Mouse (Mus musculus): ENCODE measurements around the gene Rgp1. TPM values are rescaled to one million over a fixed set of nuclear protein-coding genes. Genes with fewer than 3 reads are reported as not detected.

Rgp1 gene
- total and polyA plus RNA-seq, 3 experiments, result 17.1 to 47.6 TPM; not detected in 1

GRCm38 (mm10) chr4:43530581-43530980 lies 47.9 kb upstream of the Rgp1 start (continued):
- TF ChIP-seq BHLHE40 (IDR thresholded peaks at IDR 0.05; ENCODE audit: borderline replicate concordance, low read depth, low read length) (no peak), NRF1 (IDR thresholded peaks at IDR 0.05; ENCODE audit: insufficient read depth, low read depth, low read length, poor library complexity, severe bottlenecking) (no peak)

GRCm38 (mm10) chr4:43533270-43533669 lies 45.2 kb upstream of the Rgp1 start:
- TF ChIP-seq ETS1 (IDR thresholded peaks at IDR 0.05; ENCODE audit: low read depth, low read length), result no peak
- no peak for TF ChIP-seq RCOR1 (IDR thresholded peaks at IDR 0.05; ENCODE audit: low read depth, low read length)
- no peak for TF ChIP-seq JUND (IDR thresholded peaks at IDR 0.05; ENCODE audit: low read depth, low read length)
- no peak for TF ChIP-seq TCF12 (IDR thresholded peaks at IDR 0.05; ENCODE audit: low read depth, low read length)
- TF ChIP-seq E2F4 (IDR thresholded peaks at IDR 0.05; ENCODE audit: borderline replicate concordance, low read depth, low read length), result no peak
- TF ChIP-seq MYC (IDR thresholded peaks at IDR 0.05; ENCODE audit: low read depth, low read length), result no peak
- no peak for TF ChIP-seq USF1 (IDR thresholded peaks at IDR 0.05; ENCODE audit: low read depth, low read length)
- no peak for TF ChIP-seq MAZ (IDR thresholded peaks at IDR 0.05; ENCODE audit: low read depth, low read length)
- no peak for TF ChIP-seq ZC3H11A (IDR thresholded peaks at IDR 0.05; ENCODE audit: low read depth, low read length)
- TF ChIP-seq ELF1 (IDR thresholded peaks at IDR 0.05; ENCODE audit: low read depth, low read length), result no peak
- TF ChIP-seq MYB (IDR thresholded peaks at IDR 0.05; ENCODE audit: low read depth, low read length), result no peak
- TF ChIP-seq MEF2A (IDR thresholded peaks at IDR 0.05; ENCODE audit: extremely low read depth, insufficient replicate concordance, low read depth, low read length, poor library complexity, severe bottlenecking), result no peak
- no peak overlapping the region for H3K9ac ChIP-seq (ENCODE audit: control insufficient read depth, low read depth, low read length, poor library complexity, severe bottlenecking)
- H3K79me2 ChIP-seq (ENCODE audit: control insufficient read depth, insufficient read depth, low read length, poor library complexity), result no peaks in the 10 kb centered on the region
- H3K4me3 ChIP-seq (ENCODE audit: control insufficient read depth in 1 of 2, insufficient read depth in 1 of 2, low read depth in 2 of 2, low read length in 2 of 2), result no peak overlapping the region
- H3K27me3 ChIP-seq (ENCODE audit: control insufficient read depth in 1 of 2, insufficient read depth in 2 of 2, low read length in 2 of 2), result no peaks in the 10 kb centered on the region
- no peaks in the 10 kb centered on the region for H3K9me3 ChIP-seq (replicated peaks; ENCODE audit: insufficient read depth, low read length)
- no peak for DNase-seq (ENCODE audit: low read depth, low spot score)
- no peak overlapping the region for H3K27ac ChIP-seq (ENCODE audit: control insufficient read depth, low read depth, low read length)
- H3K36me3 ChIP-seq (ENCODE audit: control insufficient read depth in 1 of 2, insufficient read depth in 2 of 2, low read length in 2 of 2), result peaks cover 2 to 8% of the 10 kb centered on the region in 2 experiments; a peak in 3 of 4 replicates
- peaks cover 0 to 8% of the 10 kb centered on the region in 2 experiments; a peak in 2 of 4 replicates for H3K4me1 ChIP-seq (ENCODE audit: control insufficient read depth in 1 of 2, insufficient read depth in 2 of 2, low read length in 2 of 2)

- TF ChIP-seq RAD21 (IDR thresholded peaks at IDR 0.05; ENCODE audit: low read depth, low read length) (no peak), KAT2A (conservative IDR thresholded peaks at IDR 0.05; ENCODE audit: low read depth, low read length) (no peak), SIN3A (IDR thresholded peaks at IDR 0.05; ENCODE audit: low read length) (no peak), ZMIZ1 (IDR thresholded peaks at IDR 0.05; ENCODE audit: low read depth, low read length) (no peak), ELF1 (IDR thresholded peaks at IDR 0.05; ENCODE audit: low read depth, low read length) (no peak), MAFK (IDR thresholded peaks at IDR 0.05; ENCODE audit: borderline replicate concordance, low read depth, low read length) (no peak), NRF1 (IDR thresholded peaks at IDR 0.05; ENCODE audit: insufficient read depth, low read depth, low read length, poor library complexity, severe bottlenecking) (no peak), UBTF (IDR thresholded peaks at IDR 0.05; ENCODE audit: borderline replicate concordance, insufficient read depth, low read depth, low read length) (no peak), E2F4 (IDR thresholded peaks at IDR 0.05; ENCODE audit: borderline replicate concordance, low read depth, low read length) (no peak), MAX (IDR thresholded peaks at IDR 0.05; ENCODE audit: low read length) (no peak), CTCF (IDR thresholded peaks at IDR 0.05 in 2 of 3, conservative IDR thresholded peaks at IDR 0.05 in 1 of 3; ENCODE audit: control insufficient read depth in 1 of 3, insufficient read depth in 1 of 3, low read depth in 2 of 3, low read length in 3 of 3, poor library complexity in 1 of 3, severe bottlenecking in 1 of 3) (no peak), CHD2 (IDR thresholded peaks at IDR 0.05; ENCODE audit: low read length) (no peak), TAL1 (IDR thresholded peaks at IDR 0.05; ENCODE audit: low read length) (no peak), MYB (IDR thresholded peaks at IDR 0.05; ENCODE audit: low read depth, low read length) (no peak), TBP (IDR thresholded peaks at IDR 0.05; ENCODE audit: low read depth, low read length) (no peak), HCFC1 (IDR thresholded peaks at IDR 0.05; ENCODE audit: low read depth, low read length) (no peak)
- H3K27ac ChIP-seq (ENCODE audit: control insufficient read depth, low read depth, low read length), result no peak overlapping the region
- peaks cover 0 to 6% of the 10 kb centered on the region in 2 experiments; a peak in 2 of 4 replicates for H3K36me3 ChIP-seq (ENCODE audit: control insufficient read depth in 1 of 2, insufficient read depth in 2 of 2, low read length in 2 of 2)
- H3K9ac ChIP-seq (ENCODE audit: control insufficient read depth, low read depth, low read length, poor library complexity, severe bottlenecking), result no peak overlapping the region
- H3K4me3 ChIP-seq (ENCODE audit: control insufficient read depth in 1 of 2, insufficient read depth in 1 of 2, low read depth in 2 of 2, low read length in 2 of 2), result no peak overlapping the region
- H3K27me3 ChIP-seq (ENCODE audit: control insufficient read depth in 1 of 2, insufficient read depth in 2 of 2, low read length in 2 of 2), result no peaks in the 10 kb centered on the region
- DNase-seq (ENCODE audit: low read depth, low spot score), result no peak
- H3K9me3 ChIP-seq (replicated peaks; ENCODE audit: insufficient read depth, low read length), result no peaks in the 10 kb centered on the region
- H3K4me1 ChIP-seq (ENCODE audit: control insufficient read depth in 1 of 2, insufficient read depth in 2 of 2, low read length in 2 of 2), result no peaks in the 10 kb centered on the region; a peak in 1 of 4 replicates
- no peaks in the 10 kb centered on the region for H3K79me2 ChIP-seq (ENCODE audit: control insufficient read depth, insufficient read depth, low read length, poor library complexity)
Measured at GRCm38 (mm10) chr4:43535628-43536027, 42.9 kb upstream of the Rgp1 start.
